Mouse (Mus musculus): ENCODE results near the gene Irf2bp1. TPM values are rescaled to one million over a fixed set of nuclear protein-coding genes. Genes with fewer than 3 reads are reported as not detected.

Gene Irf2bp1
- polyA plus RNA-seq, 1 experiment from 2014 or later: 17.0 TPM

DNA sequence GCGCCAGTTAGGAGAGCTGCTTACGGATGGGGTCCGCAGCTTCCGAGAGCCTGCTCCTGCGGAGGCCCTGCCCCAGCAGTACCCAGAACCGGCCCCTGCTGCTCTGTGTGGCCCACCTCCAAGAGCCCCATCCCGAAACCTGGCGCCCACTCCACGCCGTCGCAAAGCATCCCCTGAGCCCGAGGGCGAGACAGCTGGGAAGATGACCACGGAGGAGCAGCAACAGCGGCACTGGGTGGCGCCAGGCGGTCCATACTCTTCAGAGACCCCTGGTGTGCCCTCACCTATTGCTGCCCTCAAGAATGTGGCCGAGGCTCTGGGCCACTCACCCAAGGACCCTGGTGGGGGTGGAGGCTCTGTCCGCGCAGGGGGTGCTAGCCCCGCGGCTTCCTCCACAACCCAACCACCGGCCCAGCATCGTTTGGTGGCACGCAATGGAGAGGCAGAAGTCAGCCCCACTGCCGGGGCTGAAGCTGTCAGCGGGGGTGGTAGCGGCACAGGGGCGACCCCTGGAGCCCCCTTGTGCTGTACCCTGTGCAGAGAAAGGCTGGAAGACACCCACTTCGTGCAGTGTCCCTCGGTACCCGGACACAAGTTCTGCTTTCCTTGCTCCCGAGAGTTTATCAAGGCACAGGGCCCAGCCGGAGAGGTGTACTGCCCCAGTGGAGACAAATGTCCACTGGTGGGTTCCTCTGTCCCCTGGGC lies 1.7 kb downstream of the Irf2bp1 start:
- H3K4me2 ChIP-seq (ENCODE audit: low read depth, low read length): peak overlapping the region; percentile 99
- no peak overlapping the region; the same call in 1 of the 2 replicates for H3K27ac ChIP-seq (ENCODE audit: low read length)
- H3K4me3 ChIP-seq (ENCODE audit: low read length): peak overlapping the region; percentile 86
- H3K27me3 ChIP-seq (replicated peaks; ENCODE audit: control insufficient read depth, insufficient read depth, low read length): no peaks in the 10 kb centered on the region
- peaks cover 11% of the 10 kb centered on the region for H3K36me3 ChIP-seq (ENCODE audit: control insufficient read depth, insufficient read depth, low read length)
- WGBS: 66% methylated on average over 34 of the region's 34 CpGs
- H3K9me3 ChIP-seq (ENCODE audit: control insufficient read depth, low read length): no peaks in the 10 kb centered on the region
- no peak for ATAC-seq
- peaks cover 55% of the 10 kb centered on the region for H3K4me1 ChIP-seq (ENCODE audit: control insufficient read depth, insufficient read depth, low read length)
- peak overlapping the region; percentile 90 for H3K9ac ChIP-seq (ENCODE audit: low read depth, low read length)

DNA sequence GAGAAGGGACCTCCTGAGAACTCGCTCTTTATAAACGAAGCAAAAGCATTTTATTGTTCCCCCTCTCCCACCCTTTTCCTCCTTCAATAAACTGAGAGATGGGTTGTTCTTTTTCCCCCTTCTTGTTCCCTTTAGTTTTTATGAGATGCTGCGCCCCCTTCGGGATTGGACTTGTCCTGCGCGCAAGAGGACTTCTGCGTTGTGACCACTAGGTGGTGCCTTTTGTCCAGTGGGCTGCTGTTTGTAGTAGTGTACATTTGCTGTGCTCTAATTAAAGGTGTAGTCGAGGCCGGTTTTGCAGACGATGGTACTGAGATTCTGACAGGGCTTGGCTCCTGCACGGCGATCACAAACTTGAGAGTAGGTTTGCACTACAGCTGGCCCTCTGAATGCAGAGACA lies 2.6 kb downstream of the Irf2bp1 start:
- Histone ChIP-seq H3K36me3 (ENCODE audit: control insufficient read depth, insufficient read depth, low read length) (peaks cover 11% of the 10 kb centered on the region), H3K9ac (ENCODE audit: low read depth, low read length) (peak overlapping the region; percentile 90; the same call in 1 of the 2 replicates), H3K4me1 (ENCODE audit: control insufficient read depth, insufficient read depth, low read length) (peaks cover 51% of the 10 kb centered on the region), H3K27ac (ENCODE audit: low read length) (peak overlapping the region; percentile 92; the same call in 1 of the 2 replicates), H3K4me3 (ENCODE audit: low read length) (peak overlapping the region; percentile 86), H3K27me3 (replicated peaks; ENCODE audit: control insufficient read depth, insufficient read depth, low read length) (no peaks in the 10 kb centered on the region), H3K9me3 (ENCODE audit: control insufficient read depth, low read length) (no peaks in the 10 kb centered on the region), H3K4me2 (ENCODE audit: low read depth, low read length) (peak overlapping the region; percentile 99)
- peak; percentile 19 for ATAC-seq
- 6% methylated on average over 12 of the region's 12 CpGs for WGBS

DNA sequence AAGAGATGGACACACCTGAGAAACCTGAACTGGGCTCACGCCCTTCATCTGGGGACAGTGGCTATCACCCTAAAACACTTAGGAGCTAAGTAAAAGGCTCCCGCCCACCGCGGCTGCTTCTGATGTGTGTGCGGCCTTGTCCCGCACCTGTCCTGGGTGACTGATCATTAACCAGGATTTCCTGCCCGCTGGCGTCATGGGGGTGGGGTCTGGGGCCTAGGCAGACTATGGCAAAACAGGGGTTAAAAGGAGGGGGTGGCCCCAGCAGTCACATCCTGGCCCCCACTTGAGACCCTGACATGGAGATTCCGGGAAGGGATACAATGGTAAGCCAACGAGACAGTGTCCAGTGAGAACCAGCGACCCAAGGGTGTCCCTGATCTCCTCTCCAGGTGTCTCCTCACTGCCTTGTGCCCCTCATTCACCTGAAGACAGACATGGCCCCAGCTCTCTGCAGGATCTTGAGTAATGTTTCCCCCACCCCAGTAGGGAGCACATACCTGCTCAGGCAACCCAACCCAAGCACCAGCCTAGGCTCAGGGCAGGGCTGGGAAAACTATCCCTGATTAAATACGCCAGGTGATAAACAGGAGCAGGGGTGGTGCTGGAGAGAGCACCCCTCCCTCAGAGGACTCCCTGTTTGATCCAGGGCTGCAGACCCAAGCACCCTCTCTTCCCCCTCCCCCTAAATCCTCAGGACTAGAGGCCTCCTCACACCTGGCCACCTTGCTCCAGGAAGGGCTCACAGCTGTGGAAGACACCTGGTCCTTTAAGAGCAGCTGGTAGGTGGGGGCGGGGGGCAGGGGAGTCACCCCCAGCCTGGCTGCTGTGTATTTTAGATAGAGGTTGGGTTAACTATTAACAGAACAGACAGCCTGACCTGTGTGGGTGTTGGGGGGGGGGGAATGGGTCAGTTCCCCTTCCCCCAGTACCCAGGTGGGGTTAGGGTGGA lies 3.5 kb downstream of the Irf2bp1 start:
- Histone ChIP-seq H3K4me1 (ENCODE audit: control insufficient read depth, insufficient read depth, low read length) (peaks cover 50% of the 10 kb centered on the region), H3K9me3 (ENCODE audit: control insufficient read depth, low read length) (no peaks in the 10 kb centered on the region), H3K4me3 (ENCODE audit: low read length) (peak overlapping the region; percentile 21), H3K4me2 (ENCODE audit: low read depth, low read length) (peak overlapping the region; percentile 49), H3K9ac (ENCODE audit: low read depth, low read length) (peak overlapping the region; percentile 51), H3K27ac (ENCODE audit: low read length) (peak overlapping the region; percentile 92), H3K36me3 (ENCODE audit: control insufficient read depth, insufficient read depth, low read length) (peaks cover 11% of the 10 kb centered on the region), H3K27me3 (replicated peaks; ENCODE audit: control insufficient read depth, insufficient read depth, low read length) (no peaks in the 10 kb centered on the region)
- peak; percentile 57 for ATAC-seq
- WGBS: 58% methylated on average over 13 of the region's 13 CpGs

DNA sequence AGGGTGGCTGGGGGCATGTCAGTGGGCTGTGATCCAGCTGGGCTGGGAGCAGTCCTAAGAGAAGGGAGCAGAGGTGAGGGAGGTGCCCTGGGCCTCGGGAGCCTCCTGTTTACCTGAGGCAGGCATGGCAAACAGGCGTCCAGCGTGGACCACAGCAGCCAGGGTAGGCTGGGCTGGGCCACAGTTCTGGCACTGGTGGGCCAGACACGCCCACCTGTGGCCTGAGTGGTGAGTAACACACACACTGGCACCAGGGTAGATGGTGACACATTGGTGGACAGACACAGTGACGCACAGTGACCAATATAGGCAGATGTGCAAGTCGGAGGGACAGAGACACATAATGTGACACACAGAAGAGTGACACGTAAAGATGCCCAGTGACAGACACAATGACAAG lies 6.7 kb downstream of the Irf2bp1 start:
- Histone ChIP-seq H3K9ac (ENCODE audit: low read depth, low read length) (no peak overlapping the region), H3K9me3 (ENCODE audit: control insufficient read depth, low read length) (no peaks in the 10 kb centered on the region), H3K36me3 (ENCODE audit: control insufficient read depth, insufficient read depth, low read length) (peaks cover 7% of the 10 kb centered on the region), H3K4me1 (ENCODE audit: control insufficient read depth, insufficient read depth, low read length) (peaks cover 44% of the 10 kb centered on the region), H3K27me3 (replicated peaks; ENCODE audit: control insufficient read depth, insufficient read depth, low read length) (no peaks in the 10 kb centered on the region), H3K4me2 (ENCODE audit: low read depth, low read length) (no peak overlapping the region), H3K4me3 (ENCODE audit: low read length) (no peak overlapping the region), H3K27ac (ENCODE audit: low read length) (no peak overlapping the region)
- 80% methylated on average over 7 of the region's 7 CpGs for whole genome bisulfite sequencing
- ATAC-seq: no peak

DNA sequence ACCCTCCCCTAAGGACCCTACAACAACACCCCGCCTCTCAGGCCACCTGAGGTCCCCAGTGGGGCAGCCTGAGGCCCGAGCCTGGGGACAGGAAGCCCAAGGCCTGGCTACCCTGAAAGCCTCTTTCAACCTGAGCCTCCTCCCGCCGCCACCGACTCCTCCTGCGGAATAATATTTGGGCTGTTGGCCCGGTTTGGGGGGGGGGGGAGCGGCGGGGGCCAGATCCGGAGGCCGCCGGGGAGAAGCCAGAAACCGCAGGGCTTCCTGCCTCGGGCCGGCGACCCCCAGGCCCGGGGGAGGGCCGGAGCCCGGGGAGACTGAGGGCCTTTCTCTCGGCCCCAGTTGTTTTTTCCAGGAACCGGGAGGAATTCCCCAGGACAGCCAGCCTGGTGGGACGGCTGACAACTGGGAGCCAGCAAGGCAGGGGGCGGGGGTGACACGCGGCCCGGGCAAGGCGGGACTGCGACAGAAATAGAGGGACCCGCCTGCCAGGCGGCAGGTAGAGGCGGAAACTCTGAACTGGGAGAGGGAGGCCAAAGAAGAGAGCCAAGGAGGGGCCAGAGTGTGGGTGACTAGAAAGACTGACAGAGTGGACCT lies 8.3 kb downstream of the Irf2bp1 start:
- peak; percentile 41 for ATAC-seq
- Histone ChIP-seq H3K4me3 (ENCODE audit: low read length) (peak overlapping the region; percentile 45), H3K4me1 (ENCODE audit: control insufficient read depth, insufficient read depth, low read length) (peaks cover 30% of the 10 kb centered on the region), H3K9ac (ENCODE audit: low read depth, low read length) (peak overlapping the region; percentile 74), H3K4me2 (ENCODE audit: low read depth, low read length) (peak overlapping the region; percentile 64), H3K27ac (ENCODE audit: low read length) (peak overlapping the region; percentile 75), H3K27me3 (replicated peaks; ENCODE audit: control insufficient read depth, insufficient read depth, low read length) (no peaks in the 10 kb centered on the region), H3K9me3 (ENCODE audit: control insufficient read depth, low read length) (no peaks in the 10 kb centered on the region), H3K36me3 (ENCODE audit: control insufficient read depth, insufficient read depth, low read length) (0 out of 2 replicates have a peak, but pooled peaks cover 4% of the 10 kb centered on the region)
- 5% methylated on average over 28 of the region's 31 CpGs for WGBS

DNA sequence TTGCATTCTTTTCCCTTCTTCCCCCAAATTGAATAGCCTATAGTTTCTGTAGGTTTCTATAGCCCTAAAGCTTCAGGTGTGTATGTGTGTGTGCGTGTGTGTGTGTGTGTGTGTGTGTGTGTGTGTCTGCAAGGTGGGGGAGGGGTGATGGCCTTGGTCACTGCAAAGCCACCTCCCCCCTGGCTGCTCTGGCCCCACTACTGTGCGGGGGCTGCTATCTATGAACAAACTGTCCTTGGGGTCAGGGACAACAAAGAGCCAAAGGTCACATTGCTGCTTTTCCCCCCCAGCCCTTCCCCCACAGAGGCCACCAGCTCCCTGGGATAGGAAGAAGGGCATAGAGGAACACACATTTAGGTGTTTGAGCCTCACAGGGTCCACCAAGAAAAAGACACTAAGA lies 9.0 kb downstream of the Irf2bp1 start:
- 0 out of 2 replicates have a peak, but pooled peaks have one; percentile 22 for ATAC-seq
- H3K27ac ChIP-seq (ENCODE audit: low read length): no peak overlapping the region; the same call in 1 of the 2 replicates
- H3K36me3 ChIP-seq (ENCODE audit: control insufficient read depth, insufficient read depth, low read length): no peaks in the 10 kb centered on the region
- peaks cover 23% of the 10 kb centered on the region for H3K4me1 ChIP-seq (ENCODE audit: control insufficient read depth, insufficient read depth, low read length)
- no peaks in the 10 kb centered on the region for H3K9me3 ChIP-seq (ENCODE audit: control insufficient read depth, low read length)
- H3K4me3 ChIP-seq (ENCODE audit: low read length): no peak overlapping the region
- WGBS: 43% methylated on average over 2 of the region's 2 CpGs
- no peak overlapping the region for H3K4me2 ChIP-seq (ENCODE audit: low read depth, low read length)
- peak overlapping the region; percentile 74; the same call in 1 of the 2 replicates for H3K9ac ChIP-seq (ENCODE audit: low read depth, low read length)
- no peaks in the 10 kb centered on the region for H3K27me3 ChIP-seq (replicated peaks; ENCODE audit: control insufficient read depth, insufficient read depth, low read length)

DNA sequence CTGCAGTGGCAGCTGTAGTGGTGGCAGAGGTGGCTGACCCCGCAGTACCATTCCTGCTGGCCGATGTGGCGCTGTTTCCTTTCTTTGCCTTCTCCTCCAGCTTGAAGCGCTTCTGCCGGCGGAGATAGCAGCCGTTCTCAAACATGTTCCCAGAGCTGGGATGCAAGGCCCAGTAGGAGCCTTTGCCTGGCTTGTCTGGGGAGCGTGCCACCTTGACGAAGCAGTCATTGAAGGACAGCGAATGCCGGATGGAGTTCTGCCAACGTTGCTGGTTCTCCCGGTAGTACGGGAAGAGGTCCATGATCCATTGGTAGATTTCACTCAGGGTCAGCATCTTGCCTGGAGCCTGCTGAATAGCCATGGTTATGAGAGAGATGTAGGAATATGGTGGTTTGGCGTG lies 10.6 kb downstream of the Irf2bp1 start:
- Histone ChIP-seq H3K4me1 (ENCODE audit: control insufficient read depth, insufficient read depth, low read length) (peaks cover 22% of the 10 kb centered on the region), H3K4me2 (ENCODE audit: low read depth, low read length) (no peak overlapping the region), H3K9ac (ENCODE audit: low read depth, low read length) (no peak overlapping the region), H3K9me3 (ENCODE audit: control insufficient read depth, low read length) (no peaks in the 10 kb centered on the region), H3K27me3 (replicated peaks; ENCODE audit: control insufficient read depth, insufficient read depth, low read length) (no peaks in the 10 kb centered on the region; the same call in 1 of the 2 replicates), H3K4me3 (ENCODE audit: low read length) (no peak overlapping the region), H3K27ac (ENCODE audit: low read length) (no peak overlapping the region), H3K36me3 (ENCODE audit: control insufficient read depth, insufficient read depth, low read length) (no peaks in the 10 kb centered on the region)
- ATAC-seq: no peak
- WGBS: 72% methylated on average over 15 of the region's 15 CpGs

DNA sequence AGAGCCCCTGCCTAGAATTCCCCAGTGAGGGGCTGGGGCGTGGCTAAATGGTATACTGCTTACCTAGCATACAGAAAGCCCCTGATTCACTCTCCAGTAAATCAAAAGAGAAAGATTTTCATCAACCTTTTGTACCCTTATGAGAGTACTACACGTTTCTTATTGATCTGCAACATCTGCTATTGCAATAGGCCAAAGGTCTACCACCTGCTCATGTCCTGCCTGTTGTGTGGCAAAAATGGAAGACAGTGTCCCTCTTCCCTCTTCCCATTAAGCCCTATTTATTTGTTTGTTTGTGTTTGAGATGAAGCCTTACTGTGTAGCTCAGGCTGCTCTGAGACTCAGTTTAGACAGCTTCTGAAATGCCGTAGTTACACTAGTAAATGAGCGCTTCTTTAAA lies 12.2 kb downstream of the Irf2bp1 start:
- Histone ChIP-seq H3K27me3 (replicated peaks; ENCODE audit: control insufficient read depth, insufficient read depth, low read length) (no peaks in the 10 kb centered on the region; the same call in 1 of the 2 replicates), H3K9ac (ENCODE audit: low read depth, low read length) (no peak overlapping the region), H3K4me3 (ENCODE audit: low read length) (no peak overlapping the region), H3K4me2 (ENCODE audit: low read depth, low read length) (no peak overlapping the region), H3K36me3 (ENCODE audit: control insufficient read depth, insufficient read depth, low read length) (no peaks in the 10 kb centered on the region), H3K4me1 (ENCODE audit: control insufficient read depth, insufficient read depth, low read length) (peaks cover 21% of the 10 kb centered on the region), H3K27ac (ENCODE audit: low read length) (no peak overlapping the region), H3K9me3 (ENCODE audit: control insufficient read depth, low read length) (no peaks in the 10 kb centered on the region)
- no peak for ATAC-seq
- WGBS: 80% methylated on average over 4 of the region's 4 CpGs

DNA sequence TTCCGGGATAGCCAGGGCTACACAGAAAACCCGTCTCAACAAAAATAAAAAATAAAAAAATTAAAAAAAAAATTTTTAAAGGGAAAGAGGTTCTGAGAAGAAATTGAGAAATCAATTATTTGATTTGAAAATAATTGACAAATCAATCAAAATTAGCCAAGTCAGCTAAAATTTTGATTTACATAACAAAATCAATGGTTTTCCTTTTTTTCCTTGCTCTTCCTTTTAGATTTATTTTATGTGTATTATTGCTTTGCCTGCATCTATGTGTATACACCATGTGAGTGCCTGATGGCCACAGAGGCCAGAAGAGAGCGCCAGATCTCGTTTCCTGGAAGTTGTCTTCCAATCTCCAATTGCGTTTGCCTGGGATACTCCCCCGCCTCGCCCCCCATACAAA lies 14.1 kb downstream of the Irf2bp1 start:
- WGBS: 87% methylated on average over 7 of the region's 7 CpGs
- no peak overlapping the region for H3K9ac ChIP-seq (ENCODE audit: low read depth, low read length)
- no peak overlapping the region for H3K4me2 ChIP-seq (ENCODE audit: low read depth, low read length)
- H3K9me3 ChIP-seq (ENCODE audit: control insufficient read depth, low read length): no peaks in the 10 kb centered on the region
- no peak overlapping the region for H3K27ac ChIP-seq (ENCODE audit: low read length)
- H3K4me1 ChIP-seq (ENCODE audit: control insufficient read depth, insufficient read depth, low read length): peaks cover 11% of the 10 kb centered on the region
- no peaks in the 10 kb centered on the region for H3K36me3 ChIP-seq (ENCODE audit: control insufficient read depth, insufficient read depth, low read length)
- ATAC-seq: no peak
- no peak overlapping the region for H3K4me3 ChIP-seq (ENCODE audit: low read length)
- no peaks in the 10 kb centered on the region; the same call in 1 of the 2 replicates for H3K27me3 ChIP-seq (replicated peaks; ENCODE audit: control insufficient read depth, insufficient read depth, low read length)
